Mouse (Mus musculus): ENCODE measurements around the gene Hspb9. TPM values are rescaled to one million over a fixed set of nuclear protein-coding genes. Genes with fewer than 3 reads are reported as not detected.

The Hspb9 gene
- not detected in 2 replicates for polyA plus RNA-seq (2021; fragmentation: Nextera tagmentation)
- long read RNA-seq, experiment 1: 0 reads
- long read RNA-seq, experiment 2: 0 reads

GRCm38 (mm10) chr11:100713735-100714533, at the start of gene Hspb9:
Gene Hspb9 (plus strand): TSS chr11:100713850.

GRCm38 (mm10) chr11:100692164-100692616, 21.5 kb upstream of the Hspb9 start, which contains the start of gene Zfp385c:
Gene Zfp385c (minus strand): TSS chr11:100692455.

GRCm38 (mm10) chr11:100703851-100704531, 9.7 kb upstream of the Hspb9 start, which contains the start of gene Dhx58:
Gene Dhx58 (minus strand): TSS chr11:100704271.

GRCm38 (mm10) chr11:100711783-100712615, 1.7 kb upstream of the Hspb9 start, which contains the start of gene Kat2a:
Gene Kat2a (minus strand): TSS chr11:100712465.

GRCm38 (mm10) chr11:100738066-100738604, 24.5 kb downstream of the Hspb9 start, which contains the start of gene Rab5c:
Gene Rab5c (minus strand): TSS chr11:100738215.

GRCm38 (mm10) chr11:100759611-100760233, 46.1 kb downstream of the Hspb9 start, which contains the start of gene Kcnh4:
Gene Kcnh4 (minus strand): TSS chr11:100759942.

GRCm38 (mm10) chr11:100762831-100763230, 49.2 kb downstream of the Hspb9 start, which contains the start of gene Hcrt:
Gene Hcrt (minus strand): TSS chr11:100762931.

Other genes with a start within 250 kb of the Hspb9 start
- 16.7 and 17.7 TPM in 2 replicates for gene Klhl11, start 241.1 kb upstream of the Hspb9 start, polyA plus RNA-seq (2021; fragmentation: Nextera tagmentation)
- 84.9 and 99.2 TPM in 2 replicates for gene Acly, start 185.8 kb upstream of the Hspb9 start, polyA plus RNA-seq (2021; fragmentation: Nextera tagmentation)
- 0.93 and 1.8 TPM in 2 replicates for gene Ttc25, start 168.2 kb upstream of the Hspb9 start, polyA plus RNA-seq (2021; fragmentation: Nextera tagmentation)
- 455 and 528 TPM in 2 replicates for gene Cnp, start 138.9 kb upstream of the Hspb9 start, polyA plus RNA-seq (2021; fragmentation: Nextera tagmentation)
- 15.1 and 15.8 TPM in 2 replicates for gene Nkiras2, start 94.6 kb upstream of the Hspb9 start, polyA plus RNA-seq (2021; fragmentation: Nextera tagmentation)
- gene Dnajc7, start 93.7 kb upstream of the Hspb9 start, polyA plus RNA-seq (2021; fragmentation: Nextera tagmentation): 80.2 and 86.1 TPM in 2 replicates
- gene Zfp385c, start 21.4 kb upstream of the Hspb9 start, polyA plus RNA-seq (2021; fragmentation: Nextera tagmentation): 0.10 and 0.11 TPM in 2 replicates
- gene Dhx58, start 9.6 kb upstream of the Hspb9 start, polyA plus RNA-seq (2021; fragmentation: Nextera tagmentation): 0.87 and 1.2 TPM in 2 replicates
- gene Kat2a, start 1.4 kb upstream of the Hspb9 start, polyA plus RNA-seq (2021; fragmentation: Nextera tagmentation): 14.9 and 15.6 TPM in 2 replicates
- gene Rab5c, start 24.4 kb downstream of the Hspb9 start, polyA plus RNA-seq (2021; fragmentation: Nextera tagmentation): 37.1 and 48.7 TPM in 2 replicates
- 0.14 and 0.23 TPM in 2 replicates for gene Kcnh4, start 46.1 kb downstream of the Hspb9 start, polyA plus RNA-seq (2021; fragmentation: Nextera tagmentation)
- not detected in 2 replicates for gene Hcrt, start 49.1 kb downstream of the Hspb9 start, polyA plus RNA-seq (2021; fragmentation: Nextera tagmentation)
- gene Ghdc, start 57.1 kb downstream of the Hspb9 start, polyA plus RNA-seq (2021; fragmentation: Nextera tagmentation): 5.4 TPM in 2 replicates
- gene Stat5b, start 136.9 kb downstream of the Hspb9 start, polyA plus RNA-seq (2021; fragmentation: Nextera tagmentation): 3.4 and 3.5 TPM in 2 replicates
- 1.3 and 1.7 TPM in 2 replicates for gene Stat5a, start 145.5 kb downstream of the Hspb9 start, polyA plus RNA-seq (2021; fragmentation: Nextera tagmentation)
- gene Stat3, start 225.7 kb downstream of the Hspb9 start, polyA plus RNA-seq (2021; fragmentation: Nextera tagmentation): 22.6 and 24.9 TPM in 2 replicates